Mouse (Mus musculus) CH12.LX (cell line): ENCODE data around the gene Fcrl1.

Experiments
- MAZ ChIP-seq: IDR thresholded peaks from 2 replicates; pipeline ENCODE4 v1.6.1; 2012; ENCODE audit warnings: low read depth, mild to moderate bottlenecking, inconsistent platforms, low read length, improper control_type of control experiment, moderate library complexity
- POLR2A ChIP-seq: IDR thresholded peaks from 2 replicates; pipeline ENCODE4 v1.6.1; 2011; ENCODE audit warnings: low read depth, mild to moderate bottlenecking, improper control_type of control experiment, low read length
- SMC3 ChIP-seq: IDR thresholded peaks from 2 replicates; pipeline ENCODE4 v1.6.1; 2011; ENCODE audit warnings: low read depth, low read length, improper control_type of control experiment
- TBP ChIP-seq: conservative IDR thresholded peaks from 2 replicates; pipeline ENCODE4 v1.6.1; 2011; ENCODE audit warnings: low read depth, low read length, improper control_type of control experiment

GRCm38 (mm10) chr3:87443968-87444367 is 67.8 kb downstream of the Fcrl1 start:
- TF ChIP-seq SMC3 = no peak
- no peak for TF ChIP-seq POLR2A
- TF ChIP-seq MAZ = no peak
- no peak for TF ChIP-seq TBP
